Mouse (Mus musculus) 3T3-L1 (cell line): ENCODE data around the gene Pld4.

Source experiments
- DNase-seq: peaks from one replicate; pipeline ENCODE4 v3.0.0-alpha.2; 2015; ENCODE audit warnings: low read depth, low spot score

The Pld4 gene

DNA sequence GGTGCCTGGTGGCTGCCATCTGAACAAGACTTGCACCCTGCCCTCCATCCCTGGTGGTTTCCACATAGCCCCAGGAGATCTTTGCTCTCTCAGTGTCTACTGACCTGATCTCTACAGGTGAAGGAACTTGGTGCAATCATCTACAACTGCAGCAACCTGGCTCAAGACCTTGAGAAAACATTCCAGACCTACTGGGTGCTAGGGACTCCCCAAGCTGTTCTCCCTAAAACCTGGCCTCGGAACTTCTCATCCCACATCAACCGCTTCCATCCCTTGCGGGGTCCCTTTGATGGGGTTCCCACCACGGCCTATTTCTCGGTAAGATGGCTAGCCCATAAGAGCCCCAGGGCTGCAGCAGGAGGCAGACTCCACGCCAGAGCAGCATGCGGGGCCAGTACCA, 6.1 kb downstream of the Pld4 start:
- DNase-seq = no peak

DNA sequence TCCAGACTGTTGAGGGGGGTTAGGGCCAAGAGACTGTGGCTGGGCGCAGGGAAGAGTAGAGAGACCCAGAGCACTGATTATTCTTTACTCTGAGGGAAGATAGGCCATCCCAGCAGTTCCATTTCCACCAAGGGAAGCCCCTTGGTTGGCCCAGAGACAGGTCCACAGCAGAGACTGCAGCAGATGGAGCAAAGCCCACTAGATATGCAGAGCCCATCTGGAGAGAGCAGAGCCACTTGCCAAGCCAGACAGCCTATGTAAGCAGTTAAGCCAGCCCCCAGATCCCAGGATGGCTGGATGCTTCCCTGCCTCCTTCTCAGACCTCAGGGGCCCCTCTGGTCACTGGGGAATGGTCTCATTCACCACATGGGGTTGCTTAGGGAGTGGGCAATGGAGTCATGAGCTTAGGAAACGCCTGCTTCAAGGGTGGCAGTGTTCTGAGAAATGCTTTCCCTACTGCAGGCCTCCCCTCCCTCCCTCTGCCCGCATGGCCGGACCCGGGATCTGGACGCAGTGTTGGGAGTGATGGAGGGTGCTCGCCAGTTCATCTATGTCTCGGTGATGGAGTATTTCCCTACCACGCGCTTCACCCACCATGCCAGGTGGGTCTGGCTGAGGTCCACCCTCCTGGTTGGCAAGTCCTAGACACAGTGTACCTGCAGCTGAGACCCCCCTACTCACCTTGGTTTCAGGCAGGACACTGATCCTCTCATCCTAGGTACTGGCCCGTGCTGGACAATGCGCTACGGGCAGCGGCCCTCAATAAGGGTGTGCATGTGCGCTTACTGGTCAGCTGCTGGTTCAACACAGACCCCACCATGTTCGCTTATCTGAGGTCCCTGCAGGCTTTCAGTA, 6.8 kb downstream of the Pld4 start:
- no peak for DNase-seq

DNA sequence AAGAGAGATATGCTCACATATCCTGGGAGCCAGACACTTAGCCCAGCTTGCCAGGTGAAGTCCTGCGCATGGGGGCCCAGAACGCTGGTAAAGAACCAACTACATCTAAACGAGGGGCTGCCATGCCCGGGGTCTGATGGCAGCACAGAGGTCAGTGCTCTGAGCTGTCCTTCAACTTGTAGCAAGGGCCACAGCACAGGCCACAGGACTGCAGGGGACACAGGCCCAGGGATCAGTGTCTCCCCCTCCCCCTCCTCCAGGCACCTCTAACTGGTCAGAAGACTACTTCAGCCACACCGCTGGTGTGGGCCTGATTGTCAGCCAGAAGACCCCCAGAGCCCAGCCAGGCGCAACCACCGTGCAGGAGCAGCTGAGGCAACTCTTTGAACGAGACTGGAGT, 7.7 kb downstream of the Pld4 start:
- DNase-seq = no peak

DNA sequence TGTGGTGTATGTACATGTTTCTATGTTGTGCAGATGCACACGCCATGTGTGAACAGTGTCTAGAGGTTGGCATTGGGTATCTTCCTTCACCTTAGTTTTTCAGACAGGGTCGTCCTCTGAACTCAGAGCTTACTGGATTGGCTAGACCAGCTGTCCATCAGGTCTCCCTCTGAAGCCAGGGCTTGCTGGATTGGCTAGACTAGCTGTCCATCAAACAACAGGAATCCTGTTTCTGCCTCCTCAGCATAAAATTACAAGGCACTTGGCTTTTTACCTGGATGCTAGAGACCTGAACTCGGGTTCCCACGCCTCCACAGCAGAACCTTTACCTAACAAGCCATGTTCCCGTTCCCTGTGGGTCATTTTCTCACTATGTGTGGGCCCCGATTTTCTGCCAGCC, 8.6 kb downstream of the Pld4 start:
- DNase-seq = peak; percentile 62

DNA sequence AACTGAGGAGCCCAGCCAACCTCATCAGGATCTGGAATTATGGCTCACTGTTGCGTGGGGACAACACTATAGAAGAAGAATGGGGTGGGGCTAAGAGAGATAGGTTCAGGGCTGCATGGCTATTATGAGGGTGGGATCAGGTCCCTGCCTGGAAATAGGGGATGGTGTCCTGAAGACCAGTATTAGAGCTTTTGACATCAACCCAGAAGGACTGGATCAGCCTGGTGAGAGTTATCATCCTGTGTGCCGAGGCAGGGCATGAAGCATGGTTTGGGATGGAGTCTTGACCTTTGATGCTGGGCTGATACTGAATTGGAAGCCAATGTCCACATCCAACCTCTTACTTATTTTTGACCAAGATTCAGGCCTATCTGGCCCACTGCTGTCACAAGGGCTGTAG, 9.3 kb downstream of the Pld4 start:
- no peak for DNase-seq

DNA sequence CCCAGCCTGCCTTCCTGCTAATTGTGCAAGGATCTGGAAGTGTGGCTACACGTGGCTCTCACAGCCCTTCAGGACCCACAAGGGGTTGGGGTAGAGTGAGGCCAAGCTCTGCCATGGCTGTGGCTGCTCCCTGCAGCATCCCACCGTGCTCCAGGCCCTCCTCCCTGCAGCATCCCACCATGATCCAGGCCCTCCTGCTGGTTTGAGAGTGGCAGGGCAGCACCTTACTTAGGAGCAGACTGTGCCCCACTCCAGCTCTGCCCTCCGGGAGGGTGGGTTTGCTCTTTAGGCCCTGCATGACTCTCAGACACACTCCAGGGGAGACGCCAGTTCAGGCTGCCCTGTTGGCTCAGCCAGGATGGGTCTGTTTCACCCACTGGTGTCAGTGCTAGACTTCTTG, 9.9 kb downstream of the Pld4 start:
- no peak for DNase-seq

DNA sequence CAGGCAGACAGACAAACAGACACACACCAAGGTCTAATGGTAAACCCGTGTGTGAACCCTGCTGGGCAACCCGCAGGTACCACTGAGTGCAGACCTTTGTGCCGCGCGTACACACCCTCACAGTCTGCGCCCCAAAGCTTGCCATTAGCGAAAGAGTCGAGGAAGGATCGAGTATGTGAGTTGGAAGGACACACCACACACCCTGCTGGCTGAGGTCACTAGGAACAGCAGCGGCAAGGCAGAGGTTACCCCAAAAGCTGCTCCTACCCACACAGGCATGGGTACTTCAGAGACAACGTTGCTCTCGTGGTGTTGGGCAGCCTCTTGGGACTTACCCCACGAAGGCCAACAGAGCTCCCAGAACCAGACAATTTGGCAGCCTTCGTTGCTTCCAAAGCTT, 11.9 kb downstream of the Pld4 start:
- no peak for DNase-seq

DNA sequence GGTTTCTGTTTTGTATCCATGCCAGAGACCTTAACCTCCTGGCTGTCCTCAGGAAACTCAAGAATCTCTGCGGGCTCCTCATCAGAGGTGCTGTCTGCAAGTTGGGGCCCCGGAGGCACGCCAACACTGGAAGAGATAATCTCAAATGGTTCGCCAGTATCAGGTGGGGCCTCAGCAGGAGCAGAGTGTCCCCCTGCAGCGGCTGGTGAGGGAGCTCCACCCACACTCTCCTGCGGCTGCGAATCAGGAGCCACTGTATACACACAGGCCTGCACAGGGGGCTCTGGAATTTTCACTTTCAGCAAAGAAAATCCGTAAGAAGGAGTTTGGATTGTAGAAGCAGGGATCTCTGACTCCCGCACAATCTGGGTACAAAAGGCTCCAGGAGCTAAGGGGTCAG, 12.9 kb downstream of the Pld4 start:
- DNase-seq = no peak

DNA sequence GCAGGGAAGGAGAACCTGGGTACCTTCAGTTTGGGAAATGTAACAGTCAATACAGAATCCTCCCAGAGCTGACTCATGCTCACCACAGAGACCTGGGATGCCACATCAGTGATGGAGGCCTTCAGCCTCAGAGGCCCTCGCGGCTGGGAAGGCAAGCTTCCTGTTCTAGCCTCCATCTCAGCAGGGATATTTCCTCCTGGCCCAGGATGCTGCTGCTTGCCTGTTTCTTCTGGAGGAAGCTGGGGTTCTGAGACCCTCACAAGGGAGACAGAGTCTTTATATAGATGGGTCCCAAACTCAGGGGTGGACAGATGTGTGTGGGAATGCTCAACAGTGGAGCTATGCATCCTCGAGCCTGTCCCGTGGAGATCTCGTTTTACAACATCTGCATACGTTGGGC, 13.6 kb downstream of the Pld4 start:
- DNase-seq = no peak

DNA sequence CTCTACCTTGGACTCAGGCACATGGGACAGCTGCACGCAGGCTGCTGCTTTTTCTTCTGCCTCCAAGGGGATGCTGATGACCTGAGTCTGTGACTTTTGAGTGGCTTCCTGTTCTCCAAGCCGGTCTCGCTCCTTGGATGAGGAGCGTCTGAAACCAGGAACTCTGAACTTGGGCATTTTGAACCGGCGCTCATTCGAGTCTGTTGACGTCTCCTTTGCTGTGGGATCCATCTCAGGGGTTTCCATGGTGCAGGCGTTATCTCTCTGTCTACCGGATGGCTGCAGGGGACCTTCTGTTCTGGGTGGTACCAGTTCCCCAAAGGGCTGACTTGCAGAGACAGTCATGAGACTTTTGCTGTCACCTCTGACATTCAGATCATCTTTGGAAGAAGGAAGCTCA, 14.0 kb downstream of the Pld4 start:
- no peak for DNase-seq

DNA sequence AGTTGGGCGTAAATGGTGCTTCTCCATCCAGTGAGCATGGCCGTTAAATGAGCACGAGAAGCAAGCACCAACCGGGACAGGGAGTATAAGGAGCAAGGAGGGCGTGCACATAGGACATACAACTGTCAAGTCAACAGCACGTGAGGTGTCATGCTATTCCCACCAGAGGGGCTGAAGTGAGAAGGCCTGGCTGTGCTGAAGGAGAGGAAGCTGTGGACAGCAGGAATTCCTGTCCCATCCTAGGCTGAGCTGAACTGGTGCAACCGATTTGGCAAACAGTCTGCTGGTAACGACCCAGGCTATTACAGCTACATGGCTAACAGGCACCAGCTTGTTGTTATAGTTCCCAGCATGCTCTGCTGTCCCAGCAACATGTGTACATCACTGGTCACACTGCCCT, 30.6 kb downstream of the Pld4 start:
- no peak for DNase-seq

DNA sequence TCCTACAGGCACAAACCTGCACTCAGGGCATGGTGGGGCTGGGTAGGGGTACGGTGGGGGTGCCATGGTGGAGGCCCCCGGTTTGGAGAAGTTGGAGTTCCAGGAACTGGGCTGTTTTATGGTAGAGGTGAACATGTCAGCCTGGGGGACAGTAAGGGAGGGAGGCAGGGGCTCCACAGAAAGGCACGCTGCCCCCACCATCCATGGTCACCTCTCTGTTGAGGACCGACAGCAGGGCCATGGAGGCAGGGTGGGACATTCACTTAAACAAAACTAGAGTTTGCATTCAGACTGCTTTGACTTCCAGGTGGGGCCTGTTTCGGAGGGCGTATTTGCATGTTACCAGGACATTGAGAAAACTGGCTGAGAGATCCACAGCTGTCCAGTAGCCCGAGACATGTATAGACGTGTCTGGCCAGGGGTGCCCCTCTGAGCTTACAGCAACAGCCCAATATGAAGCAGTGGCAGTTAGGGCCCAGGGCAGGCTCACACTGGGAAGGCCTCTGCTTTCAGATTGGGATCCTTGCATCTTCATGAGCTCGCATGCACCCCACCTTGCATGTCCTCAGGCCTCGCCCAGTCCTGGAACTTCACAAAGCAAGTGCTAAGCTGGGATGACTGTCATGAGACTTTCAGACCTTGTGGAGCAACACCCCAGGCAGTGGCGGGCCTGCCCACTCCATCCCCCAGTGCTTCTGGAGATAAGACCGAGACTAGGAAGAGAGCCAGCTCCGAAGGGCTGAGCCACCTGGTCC, 33.3 kb downstream of the Pld4 start:
- peak; percentile 83 for DNase-seq

DNA sequence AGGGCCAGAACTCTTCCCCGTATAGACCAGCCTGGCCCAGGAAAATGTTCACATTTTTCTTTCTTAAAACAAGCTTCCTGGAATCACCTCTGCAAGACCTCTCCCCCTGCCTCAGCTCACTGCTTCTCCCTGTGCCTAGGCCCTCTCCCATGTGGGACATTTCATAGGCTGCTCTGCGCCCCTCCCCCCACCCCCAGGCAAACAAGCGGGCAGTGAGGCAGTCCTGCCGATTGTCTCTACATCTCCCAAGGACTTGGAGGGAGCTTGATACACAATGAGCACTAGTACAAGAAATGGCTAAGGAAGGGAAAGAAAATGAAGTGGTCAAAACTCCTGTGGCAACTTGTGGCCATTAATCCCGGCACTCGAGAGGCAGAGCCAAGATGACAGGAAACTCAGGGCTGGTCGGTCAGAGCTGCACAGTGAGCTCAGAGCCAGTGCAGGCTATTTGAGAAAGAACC, 33.9 kb downstream of the Pld4 start:
- DNase-seq = no peak

DNA sequence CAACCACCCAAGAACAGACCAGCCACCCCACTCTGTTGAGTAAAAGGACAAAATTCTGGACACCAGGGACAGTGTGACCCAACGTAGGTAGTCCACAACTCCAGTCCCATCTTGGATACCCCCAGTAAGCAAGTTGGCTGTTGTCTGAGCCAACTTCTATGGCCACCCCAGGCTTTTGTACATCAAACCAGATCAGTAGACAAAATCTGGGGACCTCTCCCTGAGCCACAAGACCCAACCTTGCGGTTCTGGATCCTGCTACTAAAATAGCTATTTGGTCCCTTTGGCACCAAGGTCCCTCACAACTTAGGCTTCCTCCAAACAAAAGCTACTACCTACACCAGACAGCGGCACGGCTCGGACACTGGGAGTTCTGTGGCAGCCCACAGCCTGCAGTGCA, 34.5 kb downstream of the Pld4 start:
- DNase-seq = no peak

DNA sequence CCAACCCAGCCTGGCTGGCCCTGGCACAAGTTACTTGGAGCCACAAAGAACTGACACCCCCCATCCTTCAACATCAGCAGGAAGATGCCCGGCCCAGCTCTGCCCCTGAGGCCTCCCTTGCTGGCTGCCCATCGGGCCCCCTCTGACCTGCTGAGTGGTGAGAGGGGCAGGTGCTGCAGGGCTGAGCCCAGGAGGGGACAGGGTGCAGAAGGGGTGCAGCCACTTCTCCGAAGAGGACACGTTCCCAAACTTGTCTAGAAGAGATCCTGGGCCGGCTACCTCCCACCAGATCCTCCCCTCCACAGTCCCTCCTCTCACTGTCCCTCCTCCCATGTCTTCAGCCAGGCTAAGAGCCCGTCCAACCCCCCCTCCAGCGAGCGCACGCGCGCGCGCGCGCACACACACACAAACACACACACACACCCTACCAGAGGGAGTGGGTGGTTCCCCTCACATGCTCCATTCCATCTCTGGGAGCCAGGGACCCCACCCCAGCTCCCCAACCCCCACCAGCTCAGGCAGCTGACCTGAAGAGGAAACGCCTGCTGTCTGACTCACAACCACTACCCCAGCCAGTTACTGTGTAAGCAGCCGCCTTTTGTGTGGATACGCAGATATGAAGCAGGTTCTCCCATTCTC, 35.1 kb downstream of the Pld4 start:
- peak; percentile 95 for DNase-seq

DNA sequence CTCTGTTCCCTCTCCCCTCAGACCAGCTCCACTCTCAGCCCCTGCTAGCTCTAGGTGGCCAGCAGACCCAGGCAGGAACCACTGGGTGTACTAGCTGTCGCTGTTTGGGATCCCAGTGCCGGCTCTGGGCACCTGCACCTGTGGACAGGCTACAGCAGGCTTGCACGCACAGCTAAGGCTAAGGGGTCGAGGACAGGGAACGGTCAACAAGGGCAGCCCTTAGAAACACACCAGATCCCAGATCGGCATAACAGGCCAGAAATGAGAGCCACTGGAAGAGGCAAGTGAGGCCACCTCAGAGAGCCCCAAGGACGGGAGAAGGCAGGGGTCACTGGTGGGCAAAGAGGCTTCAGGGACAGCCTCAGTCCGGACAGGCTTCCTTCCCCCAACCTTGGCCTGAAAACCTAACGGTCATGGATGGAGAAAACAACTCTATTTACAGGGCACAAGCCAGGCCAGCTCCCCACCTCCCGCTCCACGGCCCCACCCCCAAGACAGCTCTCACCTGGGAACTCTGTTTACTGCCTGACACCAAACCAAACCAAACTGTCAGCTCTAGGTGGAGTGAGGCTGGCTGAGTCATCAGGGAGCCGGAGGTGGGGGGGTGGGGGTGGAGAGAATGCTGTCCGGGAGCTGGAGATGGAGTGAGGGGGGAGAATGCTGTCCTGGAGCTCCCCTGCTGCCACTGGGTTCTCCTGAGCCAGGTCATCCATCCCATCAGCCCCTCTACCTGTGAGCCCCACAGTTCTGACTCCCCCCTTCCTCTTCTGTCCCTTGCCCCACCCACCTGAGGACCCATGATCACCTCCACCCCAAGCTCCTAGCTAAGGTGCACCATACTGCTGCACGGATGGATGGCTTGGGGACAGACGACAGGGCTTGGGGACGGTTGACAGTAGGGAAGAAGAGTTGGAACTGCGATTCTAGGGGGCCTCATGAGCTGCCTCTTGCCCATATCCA, 36.4 kb downstream of the Pld4 start:
- peak; percentile 70 for DNase-seq

DNA sequence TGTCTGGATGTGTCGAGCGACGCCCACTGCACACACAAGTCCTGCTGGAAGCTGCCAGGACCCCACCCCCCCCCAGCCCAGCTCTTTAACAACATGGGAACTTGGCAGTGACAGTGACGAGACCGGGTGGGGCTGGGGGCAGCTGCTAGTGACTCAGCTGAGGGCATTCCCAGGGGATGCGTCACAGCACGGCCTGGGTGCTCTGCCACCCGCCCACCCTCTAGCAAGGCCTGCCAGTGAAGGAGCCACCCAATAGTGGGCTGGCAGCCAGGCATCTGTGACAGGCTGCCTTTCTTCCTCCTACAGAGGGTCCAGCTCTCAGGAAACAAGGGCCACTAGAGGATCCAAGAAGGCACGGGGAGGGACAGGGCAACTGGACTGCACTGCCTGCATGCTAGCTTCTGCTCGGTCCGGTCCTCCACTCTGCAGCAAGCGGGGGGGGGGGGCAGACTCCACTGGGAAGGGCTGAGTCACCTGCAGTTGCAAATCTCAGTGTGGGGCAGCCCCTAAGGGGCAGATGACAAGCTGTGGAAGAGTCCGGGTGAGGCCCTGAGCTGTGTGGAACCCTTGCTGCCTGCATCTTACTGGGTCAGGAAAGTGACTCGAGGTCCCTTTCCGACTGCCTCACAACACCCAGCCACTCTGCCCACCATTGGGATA, 37.3 kb downstream of the Pld4 start:
- peak; percentile 85 for DNase-seq

DNA sequence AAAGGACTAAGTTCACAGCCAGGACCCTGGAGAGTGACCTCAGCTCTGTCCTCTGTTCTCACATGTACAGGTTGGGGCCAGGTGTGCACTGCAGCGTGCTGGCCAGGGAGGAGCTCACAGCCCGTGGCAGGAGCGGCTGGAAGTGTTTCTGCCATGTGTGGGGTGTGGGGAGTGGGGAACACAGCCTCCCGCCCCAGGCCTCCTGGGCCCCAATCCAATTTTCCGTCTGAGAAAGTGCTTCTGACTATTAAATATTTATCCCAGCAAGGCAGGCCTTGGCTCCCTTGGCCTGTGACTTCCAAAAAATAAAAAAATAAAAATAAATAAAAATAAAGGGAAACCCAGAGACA, 37.9 kb downstream of the Pld4 start:
- no peak for DNase-seq

DNA sequence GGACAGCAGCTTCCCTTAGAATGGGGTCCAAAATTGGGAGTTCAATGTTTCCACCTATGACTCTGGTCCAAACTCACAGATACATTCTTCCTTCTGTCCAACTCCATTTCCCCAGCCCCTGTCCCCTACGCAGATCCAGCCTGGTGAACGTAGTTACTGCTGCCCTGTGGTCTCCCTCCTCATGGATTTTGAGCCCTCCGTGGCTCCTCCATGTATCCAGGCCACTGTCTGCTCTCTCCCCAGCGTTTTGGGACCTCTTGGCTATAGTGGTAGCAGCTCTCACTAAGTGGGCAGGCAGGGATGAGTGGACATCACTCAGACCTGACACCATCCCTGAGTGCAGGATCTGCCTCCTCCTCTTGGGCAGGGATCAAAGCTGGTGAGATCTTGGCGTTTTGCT, 38.3 kb downstream of the Pld4 start:
- DNase-seq = no peak

DNA sequence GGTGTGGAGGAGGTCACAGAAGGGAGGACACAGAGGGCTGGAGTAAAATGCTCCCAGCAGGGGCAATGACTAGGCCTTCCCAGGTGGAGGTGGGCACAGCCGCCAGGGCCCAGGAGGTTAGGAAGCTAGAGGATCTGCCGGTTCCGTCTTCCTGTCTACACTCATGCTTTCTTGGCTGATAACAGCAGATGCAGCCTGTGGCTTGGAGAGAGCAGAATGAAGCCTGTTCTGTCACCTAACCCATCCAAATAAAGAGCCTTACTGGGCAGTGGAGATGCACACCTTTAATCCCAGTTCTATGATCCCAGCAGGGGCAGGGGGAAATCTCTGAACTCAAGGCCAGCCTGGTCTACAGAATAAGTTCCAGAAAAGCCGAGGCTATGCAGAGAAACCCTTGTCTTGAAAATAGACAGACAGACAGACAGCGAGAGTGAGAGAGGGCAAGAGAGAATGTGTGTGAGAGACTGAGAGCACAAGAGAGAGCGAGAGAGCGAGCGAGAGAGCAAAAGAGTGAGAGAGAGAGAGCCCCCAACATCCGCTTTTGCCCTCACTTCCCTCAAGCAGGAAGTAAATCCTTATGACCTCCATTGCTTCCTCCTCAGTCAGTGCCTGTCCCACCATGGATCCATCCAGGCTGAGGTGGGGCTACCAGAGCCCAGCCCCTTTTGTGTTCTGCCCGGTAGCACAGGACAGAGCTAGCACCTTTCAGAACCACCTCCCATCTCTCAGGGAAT, 38.9 kb downstream of the Pld4 start:
- DNase-seq = no peak
